Mouse (Mus musculus): ENCODE measurements around the gene Rab33b.

GRCm38 (mm10) chr3:51540659-51541058 lies 56.9 kb downstream of the Rab33b start:
- TF ChIP-seq CTCF (IDR thresholded peaks at IDR 0.05; ENCODE audit: low read depth, low read length) = no peak
- TF ChIP-seq POLR2A (IDR thresholded peaks at IDR 0.05; ENCODE audit: extremely low read depth, insufficient read depth, low read length) = no peak

Data from liver, adult 2 months (tissue).